Mouse (Mus musculus): ENCODE measurements around the gene Tm4sf20. TPM values are rescaled to one million over a fixed set of nuclear protein-coding genes. Genes with fewer than 3 reads are reported as not detected.
A peak's percentile ranks its signal among the peaks of the same experiment; 100 is the strongest.

Gene Tm4sf20
- polyA plus RNA-seq, 1 experiment: not detected

- H3K27ac ChIP-seq (ENCODE audit: insufficient read depth, low read length): no peak overlapping the region
- peak overlapping the region; percentile 97 for H3K4me3 ChIP-seq (ENCODE audit: insufficient read depth, low read length)
- TF ChIP-seq POLR2A (IDR thresholded peaks at IDR 0.05; ENCODE audit: low read depth, low read length) (no peak), CTCF (IDR thresholded peaks at IDR 0.05; ENCODE audit: borderline replicate concordance, insufficient read depth, low read length) (no peak)
- H3K4me1 ChIP-seq (ENCODE audit: control insufficient read depth, insufficient read depth, low read length): no peaks in the 10 kb centered on the region
Measured at GRCm38 (mm10) chr1:82725026-82725874, 43.0 kb downstream of the Tm4sf20 start.

- Histone ChIP-seq H3K27ac (ENCODE audit: insufficient read depth, low read length) (no peak within 1 kb of the TSS), H3K4me3 (ENCODE audit: insufficient read depth, low read length) (peak within 1 kb of the TSS; percentile 97), H3K4me1 (ENCODE audit: control insufficient read depth, insufficient read depth, low read length) (no peaks in the 10 kb centered on the region)
- peak; percentile 65 for TF ChIP-seq POLR2A (IDR thresholded peaks at IDR 0.05; ENCODE audit: low read depth, low read length)
- no peak for TF ChIP-seq CTCF (IDR thresholded peaks at IDR 0.05; ENCODE audit: borderline replicate concordance, insufficient read depth, low read length)
Measured at GRCm38 (mm10) chr1:82724339-82725025, 43.8 kb downstream of the Tm4sf20 start, which contains the start of gene Mff. TSS of gene Mff (plus strand) at chr1:82724890.

- H3K27ac ChIP-seq (ENCODE audit: insufficient read depth, low read length): no peak overlapping the region
- TF ChIP-seq POLR2A (IDR thresholded peaks at IDR 0.05; ENCODE audit: low read depth, low read length) (no peak), CTCF (IDR thresholded peaks at IDR 0.05; ENCODE audit: borderline replicate concordance, insufficient read depth, low read length) (no peak)
- H3K4me3 ChIP-seq (ENCODE audit: insufficient read depth, low read length): no peak overlapping the region
- no peaks in the 10 kb centered on the region for H3K4me1 ChIP-seq (ENCODE audit: control insufficient read depth, insufficient read depth, low read length)
Measured at GRCm38 (mm10) chr1:82717816-82718512, 50.3 kb downstream of the Tm4sf20 start.

Other genes starting within 250 kb of the Tm4sf20 start
- 0.09 and 0.13 TPM in 2 replicates for gene Col4a4, start 181.6 kb downstream of the Tm4sf20 start, polyA plus RNA-seq (2011; ENCODE audit: insufficient read length, low read depth, missing spikeins)
- gene Col4a3, start 181.5 kb downstream of the Tm4sf20 start, polyA plus RNA-seq (2011; ENCODE audit: insufficient read length, low read depth, missing spikeins): 0.09 and 0.63 TPM in 2 replicates
- 131 and 150 TPM in 2 replicates for gene Mff, start 43.6 kb downstream of the Tm4sf20 start, polyA plus RNA-seq (2011; ENCODE audit: insufficient read length, low read depth, missing spikeins)
- gene Gm47791, start 2.8 kb upstream of the Tm4sf20 start, polyA plus RNA-seq (2011; ENCODE audit: insufficient read length, low read depth, missing spikeins): not detected in 2 replicates
- 75.1 and 77.5 TPM in 2 replicates for gene Agfg1, start 71.0 kb upstream of the Tm4sf20 start, polyA plus RNA-seq (2011; ENCODE audit: insufficient read length, low read depth, missing spikeins)
- gene A030005L19Rik, start 144.9 kb upstream of the Tm4sf20 start, polyA plus RNA-seq (2011; ENCODE audit: insufficient read length, low read depth, missing spikeins): 1.1 TPM in 1 of 2 replicates, not detected in the other
- not detected in 2 replicates for gene A030014E15Rik, start 156.5 kb upstream of the Tm4sf20 start, polyA plus RNA-seq (2011; ENCODE audit: insufficient read length, low read depth, missing spikeins)
- gene Gm6217, start 162.9 kb upstream of the Tm4sf20 start, polyA plus RNA-seq (2011; ENCODE audit: insufficient read length, low read depth, missing spikeins): not detected in 2 replicates
- not detected in 2 replicates for gene A030003K21Rik, start 174.9 kb upstream of the Tm4sf20 start, polyA plus RNA-seq (2011; ENCODE audit: insufficient read length, low read depth, missing spikeins)
- not detected in 2 replicates for gene Gm7544, start 187.6 kb upstream of the Tm4sf20 start, polyA plus RNA-seq (2011; ENCODE audit: insufficient read length, low read depth, missing spikeins)
- gene Gm47955, start 191.8 kb upstream of the Tm4sf20 start, polyA plus RNA-seq (2011; ENCODE audit: insufficient read length, low read depth, missing spikeins): not detected in 2 replicates
- gene Gm47959, start 232.1 kb upstream of the Tm4sf20 start, polyA plus RNA-seq (2011; ENCODE audit: insufficient read length, low read depth, missing spikeins): not detected in 2 replicates